Mouse (Mus musculus) cerebellum, adult 2 months (tissue): ENCODE results near the gene Tulp1. TPM values are rescaled to one million over a fixed set of nuclear protein-coding genes. Genes with fewer than 3 reads are reported as not detected.
A peak's percentile ranks its signal among the peaks of the same experiment; 100 is the strongest.

Source experiments
- DNase-seq, 2 experiments: peaks; one replicate each; pipeline ENCODE4 v3.0.0; 2021
- H3K27ac ChIP-seq: fragments of 200-500 bp; 2 replicates; pipeline ENCODE4 v1.5.1; 2012; ENCODE audit warnings: low read length, control low read depth, inconsistent platforms; ENCODE audit not compliant: insufficient read depth
- H3K27me3 ChIP-seq: fragments of 200-500 bp; 2 replicates; pipeline ENCODE4 v1.6.1; 2012; ENCODE audit warnings: inconsistent platforms, mild to moderate bottlenecking, low read length, moderate library complexity; ENCODE audit not compliant: control insufficient read depth, insufficient read depth
- H3K4me1 ChIP-seq: fragments of 200-500 bp; 2 replicates; pipeline ENCODE4 v1.6.1; 2011; ENCODE audit warnings: low read length; ENCODE audit not compliant: control insufficient read depth, insufficient read depth
- H3K4me3 ChIP-seq: fragments of 200-500 bp; replicated peaks from 2 replicates; pipeline ENCODE3; 2011; ENCODE audit warnings: mild to moderate bottlenecking, low read depth, low read length, control low read depth; ENCODE audit not compliant: insufficient read depth
- CTCF ChIP-seq: fragments of 200-500 bp; IDR thresholded peaks from 2 replicates; pipeline ENCODE4 v1.5.1; 2011; ENCODE audit warnings: low read depth, mild to moderate bottlenecking, control low read depth, low read length, moderate library complexity, borderline replicate concordance; ENCODE audit not compliant: insufficient read depth
- POLR2A ChIP-seq: fragments of 200-500 bp; IDR thresholded peaks from 2 replicates; pipeline ENCODE4 v1.6.1; 2011; ENCODE audit warnings: low read length, control low read depth, borderline replicate concordance; ENCODE audit not compliant: insufficient read depth
- WGBS: fragments of 180-500 bp; shearing (Covaris S2); methylation state at CpG from one replicate; pipeline ENCODE4 v1.1.7; 2018; 5-methylcytosine and 5-hydroxymethylcytosine counted together
- polyA plus RNA-seq: library from polyadenylated mRNA; depleted of rRNA; stranded (reverse); fragments of >200 nt; gene quantifications from 2 replicates; pipeline ENCODE4 v1.2.3, GENCODE M21; 2012

Tulp1 gene
- polyA plus RNA-seq, 1 experiment: not detected

- H3K27ac ChIP-seq: no peak overlapping the region
- H3K4me3 ChIP-seq: no peak overlapping the region
- TF ChIP-seq POLR2A (no peak), CTCF (no peak)
- no peaks in the 10 kb centered on the region for H3K27me3 ChIP-seq
- DNase-seq: no peak
- peaks cover 5% of the 10 kb centered on the region; the same call in 1 of the 2 replicates for H3K4me1 ChIP-seq
- WGBS: 90% methylated on average over 9 of the region's 9 CpGs
Observed at GRCm38 (mm10) chr17:28316476-28316875, 48.5 kb downstream of the Tulp1 start.

GRCm38 (mm10) chr17:28315611-28316160 lies 49.3 kb downstream of the Tulp1 start:
- no peak for DNase-seq
- Histone ChIP-seq H3K4me1 (peaks cover 5% of the 10 kb centered on the region; the same call in 1 of the 2 replicates), H3K27me3 (no peaks in the 10 kb centered on the region), H3K4me3 (no peak overlapping the region), H3K27ac (no peak overlapping the region)
- WGBS: 56% methylated on average over 20 of the region's 20 CpGs
- TF ChIP-seq POLR2A (no peak), CTCF (no peak)

- Histone ChIP-seq H3K4me1 (peaks cover 5% of the 10 kb centered on the region; the same call in 1 of the 2 replicates), H3K4me3 (peak overlapping the region; percentile 72), H3K27me3 (no peaks in the 10 kb centered on the region), H3K27ac (no peak overlapping the region)
- TF ChIP-seq CTCF: no peak
- TF ChIP-seq POLR2A: no peak
- no peak for DNase-seq
- WGBS: 2% methylated on average over 11 of the region's 11 CpGs
Observed at GRCm38 (mm10) chr17:28313880-28314225, 51.2 kb downstream of the Tulp1 start.

GRCm38 (mm10) chr17:28313212-28313879 lies 51.7 kb downstream of the Tulp1 start, which contains the start of gene Fance:
TSS of gene Fance (plus strand) at chr17:28313519.
- WGBS: under 1% methylated on average over 69 of the region's 69 CpGs
- peaks cover 5% of the 10 kb centered on the region; the same call in 1 of the 2 replicates for H3K4me1 ChIP-seq
- H3K27ac ChIP-seq: peak within 1 kb of the TSS; percentile 57; the same call in 1 of the 2 replicates
- H3K4me3 ChIP-seq: peak within 1 kb of the TSS; percentile 72
- DNase-seq: peak; percentile 92 to 96
- H3K27me3 ChIP-seq: no peaks in the 10 kb centered on the region
- TF ChIP-seq POLR2A: peak; percentile 73
- no peak for TF ChIP-seq CTCF

GRCm38 (mm10) chr17:28312232-28313211 lies 52.5 kb downstream of the Tulp1 start:
- DNase-seq: peak in 1 of 2 experiments; percentile 52
- no peak for TF ChIP-seq POLR2A
- peak; percentile 39; the same call in 1 of the 2 replicates for TF ChIP-seq CTCF
- H3K4me1 ChIP-seq: peaks cover 5% of the 10 kb centered on the region; the same call in 1 of the 2 replicates
- no peak overlapping the region for H3K27ac ChIP-seq
- no peaks in the 10 kb centered on the region for H3K27me3 ChIP-seq
- 31% methylated on average over 17 of the region's 17 CpGs for WGBS
- H3K4me3 ChIP-seq: peak overlapping the region; percentile 72

- H3K27ac ChIP-seq: no peak overlapping the region
- TF ChIP-seq CTCF (no peak), POLR2A (no peak)
- no peak overlapping the region for H3K4me3 ChIP-seq
- WGBS: 84% methylated on average over 5 of the region's 5 CpGs
- no peaks in the 10 kb centered on the region for H3K27me3 ChIP-seq
- H3K4me1 ChIP-seq: peaks cover 5% of the 10 kb centered on the region; the same call in 1 of the 2 replicates
- DNase-seq: no peak
Observed at GRCm38 (mm10) chr17:28311366-28312132, 53.5 kb downstream of the Tulp1 start.

GRCm38 (mm10) chr17:28310831-28311230 lies 54.2 kb downstream of the Tulp1 start:
- no peaks in the 10 kb centered on the region for H3K27me3 ChIP-seq
- no peak overlapping the region for H3K4me3 ChIP-seq
- 0 out of 2 replicates have a peak, but pooled peaks cover 5% of the 10 kb centered on the region for H3K4me1 ChIP-seq
- no peak for TF ChIP-seq CTCF
- no peak for DNase-seq
- 76% methylated on average over 3 of the region's 3 CpGs for WGBS
- no peak overlapping the region for H3K27ac ChIP-seq
